Mouse (Mus musculus) heart, postnatal 25 days (tissue): ENCODE results near the gene Myh6. TPM values are rescaled to one million over a fixed set of nuclear protein-coding genes. Genes with fewer than 3 reads are reported as not detected.
"Not testable (repeated sequence)": the region's sequence is repeated elsewhere in the genome, so short reads cannot be mapped to it uniquely, and the experiment has no call there.

Source experiments
- DNase-seq: peaks from one replicate; pipeline ENCODE4 v3.0.0; 2022; ENCODE audit warnings: low spot score
- intact Hi-C: fragments of 180-260 bp; cut with DNase I; formaldehyde crosslinking; loops from one replicate; pipeline ENCODE4 v1.15.1; 2025
- total RNA-seq, 2 experiments: library from RNA; stranded (reverse); gene quantifications; 2 replicates each; pipeline ENCODE4 v1.2.3; 2021

Gene Myh6
- total RNA-seq, 2 experiments from 2014 or later: 23,221 to 24,394 TPM

GRCm38 (mm10) chr14:54961487-54961886 lies 5.2 kb downstream of the Myh6 start:
- DNase-seq: no peak

GRCm38 (mm10) chr14:54960769-54961168 lies 6.0 kb downstream of the Myh6 start:
- no peak for DNase-seq
- intact Hi-C loops: no loop called here

More at GRCm38 (mm10) chr14:54961487-54961886, 5.2 kb downstream of the Myh6 start:
- intact Hi-C loops: no loop called here

- intact Hi-C loops, DNase-seq: not testable (repeated sequence)
These were observed 6.7 kb downstream of the Myh6 start for GRCm38 (mm10) chr14:54959853-54960613.

- intact Hi-C loops: no loop called here
- no peak for DNase-seq
These were observed 7.5 kb downstream of the Myh6 start for GRCm38 (mm10) chr14:54959197-54959596.

GRCm38 (mm10) chr14:54958503-54958902 lies 8.2 kb downstream of the Myh6 start:
- DNase-seq: no peak
- intact Hi-C loops: no loop called here

GRCm38 (mm10) chr14:54956533-54956932 lies 10.2 kb downstream of the Myh6 start:
- intact Hi-C loops: no loop called here
- DNase-seq: no peak

- intact Hi-C loops: no loop called here
These were observed 11.2 kb downstream of the Myh6 start for GRCm38 (mm10) chr14:54955481-54955880.

GRCm38 (mm10) chr14:54954474-54954873 lies 12.3 kb downstream of the Myh6 start:
- DNase-seq: no peak
- intact Hi-C loops: no loop called here

More at GRCm38 (mm10) chr14:54955481-54955880, 11.2 kb downstream of the Myh6 start:
- no peak for DNase-seq

- no peak for DNase-seq
- intact Hi-C loops: no loop called here
These were observed 13.0 kb downstream of the Myh6 start for GRCm38 (mm10) chr14:54953664-54954206.

GRCm38 (mm10) chr14:54951587-54951986 lies 15.1 kb downstream of the Myh6 start:
- intact Hi-C loops: no loop called here
- no peak for DNase-seq

GRCm38 (mm10) chr14:54950493-54950892 lies 16.2 kb downstream of the Myh6 start:
- DNase-seq: no peak
- intact Hi-C loops: no loop called here

GRCm38 (mm10) chr14:54948781-54949180 lies 17.9 kb downstream of the Myh6 start:
- DNase-seq: no peak
- intact Hi-C loops: loop anchor here (1.0 kb wide), 1 partner anchor 27 kb away; no protein-coding TSS in a partner anchor

GRCm38 (mm10) chr14:54947008-54947407 lies 19.7 kb downstream of the Myh6 start:
- DNase-seq, intact Hi-C loops: not testable (repeated sequence)

GRCm38 (mm10) chr14:54945975-54946704 lies 20.6 kb downstream of the Myh6 start:
- intact Hi-C loops: no loop called here
- no peak for DNase-seq

GRCm38 (mm10) chr14:54944939-54945338 lies 21.8 kb downstream of the Myh6 start:
- intact Hi-C loops: loop anchor here (1.0 kb wide), 1 partner anchor 28 kb away; no protein-coding TSS in a partner anchor
- DNase-seq: no peak

- intact Hi-C loops: loop anchor here (1.0 kb wide), 1 partner anchor 29 kb away; no protein-coding TSS in a partner anchor
- no peak for DNase-seq
These were observed 22.8 kb downstream of the Myh6 start for GRCm38 (mm10) chr14:54943971-54944370.

GRCm38 (mm10) chr14:54942479-54942878 lies 24.2 kb downstream of the Myh6 start:
- no peak for DNase-seq

GRCm38 (mm10) chr14:54941024-54941978 lies 25.4 kb downstream of the Myh6 start:
- no peak for DNase-seq
- intact Hi-C loops: loop anchor here (2.0 kb wide), 1 partner anchor 74 kb away; the partner anchor contains the start of gene Ngdn

More at GRCm38 (mm10) chr14:54942479-54942878, 24.2 kb downstream of the Myh6 start:
- intact Hi-C loops: no loop called here

GRCm38 (mm10) chr14:54940176-54940530 lies 26.6 kb downstream of the Myh6 start:
- intact Hi-C loops: loop anchor here (2.0 kb wide), 1 partner anchor 75 kb away; the partner anchor contains the start of gene Ngdn
- no peak for DNase-seq
